Mouse (Mus musculus): ENCODE measurements around the gene Tcf21. TPM values are rescaled to one million over a fixed set of nuclear protein-coding genes. Genes with fewer than 3 reads are reported as not detected.

Tcf21 gene
- polyA plus RNA-seq, 1 experiment from 2014 or later, result 21.9 TPM

DNA sequence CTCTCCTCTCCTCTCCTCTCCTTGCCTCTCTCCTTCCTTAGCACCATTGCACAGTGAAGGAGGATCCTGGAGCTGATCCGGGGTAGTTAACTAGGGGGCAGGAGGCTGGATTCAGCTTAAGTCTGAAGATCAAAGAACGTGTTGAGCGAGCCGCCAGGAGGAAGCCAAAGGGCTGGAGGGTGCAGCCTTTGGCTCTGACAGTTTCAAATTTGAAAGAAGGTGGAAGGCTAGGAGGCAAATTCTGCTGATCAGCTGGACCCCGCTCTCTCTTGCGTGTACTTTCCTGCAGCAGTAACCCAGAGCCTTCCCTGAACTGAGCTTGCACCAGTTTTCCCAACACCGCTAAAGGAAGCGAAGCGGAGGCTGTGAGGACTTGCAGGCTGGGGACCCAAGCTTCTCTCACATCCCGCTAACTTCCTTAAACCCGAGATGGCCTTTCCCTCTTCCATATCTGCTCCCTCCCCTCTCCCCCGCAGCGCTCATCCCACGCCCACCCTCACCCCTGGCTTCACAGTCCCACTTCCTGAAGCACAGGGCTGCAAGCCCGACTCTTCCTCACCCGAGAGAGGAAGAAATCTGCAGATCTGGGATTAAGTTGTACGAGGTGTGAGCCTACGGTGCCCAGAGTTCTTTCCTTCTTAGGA, 6.5 kb downstream of the Tcf21 start:
- WGBS, result 2% methylated on average over 18 of the region's 18 CpGs
- ATAC-seq (replicated peaks; ENCODE audit: low FRiP score) (no peak), DNase-seq (ENCODE audit: low spot score) (peak; percentile 34)
- H3K9me3 ChIP-seq (ENCODE audit: control insufficient read depth, low read length), result no peaks in the 10 kb centered on the region
- H3K27ac ChIP-seq (ENCODE audit: low read depth, low read length), result no peak overlapping the region
- peak overlapping the region; percentile 23; the same call in 1 of the 2 replicates for H3K4me3 ChIP-seq (ENCODE audit: low read depth, low read length)
- H3K27me3 ChIP-seq (replicated peaks; ENCODE audit: control insufficient read depth, insufficient read depth, low read length), result peaks cover 56% of the 10 kb centered on the region
- peak overlapping the region; percentile 50 for H3K4me2 ChIP-seq
- no peaks in the 10 kb centered on the region for H3K36me3 ChIP-seq (ENCODE audit: control insufficient read depth, insufficient read depth, low read length)
- H3K9ac ChIP-seq (ENCODE audit: low read depth, low read length), result no peak overlapping the region
- H3K4me1 ChIP-seq (replicated peaks; ENCODE audit: control insufficient read depth, insufficient read depth, low read length), result no peaks in the 10 kb centered on the region

DNA sequence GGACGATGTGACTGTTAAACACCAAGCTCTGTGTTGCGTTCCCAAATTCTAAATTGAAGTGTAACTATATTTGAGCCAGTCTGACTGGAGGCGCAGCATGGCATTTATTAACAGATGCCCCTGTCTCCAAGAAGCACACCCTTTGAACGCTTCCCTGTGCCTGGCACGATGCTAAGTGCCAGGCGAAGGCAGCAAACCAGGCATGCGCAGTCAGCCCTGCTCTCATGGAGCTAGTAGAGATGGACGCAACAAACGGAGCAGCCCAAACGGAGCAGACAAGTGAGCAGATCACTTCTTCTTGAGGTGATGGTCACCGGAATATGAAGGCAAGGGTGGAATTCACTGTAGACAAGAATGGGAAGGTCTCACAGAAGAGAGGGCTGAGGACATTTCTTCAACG, 8.1 kb downstream of the Tcf21 start:
- Histone ChIP-seq H3K9ac (ENCODE audit: low read depth, low read length) (no peak overlapping the region), H3K4me1 (replicated peaks; ENCODE audit: control insufficient read depth, insufficient read depth, low read length) (no peaks in the 10 kb centered on the region), H3K36me3 (ENCODE audit: control insufficient read depth, insufficient read depth, low read length) (no peaks in the 10 kb centered on the region), H3K27ac (ENCODE audit: low read depth, low read length) (no peak overlapping the region), H3K4me2 (no peak overlapping the region), H3K4me3 (ENCODE audit: low read depth, low read length) (no peak overlapping the region), H3K9me3 (ENCODE audit: control insufficient read depth, low read length) (no peaks in the 10 kb centered on the region), H3K27me3 (replicated peaks; ENCODE audit: control insufficient read depth, insufficient read depth, low read length) (peaks cover 46% of the 10 kb centered on the region)
- 28% methylated on average over 12 of the region's 12 CpGs for WGBS
- ATAC-seq (replicated peaks; ENCODE audit: low FRiP score) (no peak), DNase-seq (ENCODE audit: low spot score) (no peak)

DNA sequence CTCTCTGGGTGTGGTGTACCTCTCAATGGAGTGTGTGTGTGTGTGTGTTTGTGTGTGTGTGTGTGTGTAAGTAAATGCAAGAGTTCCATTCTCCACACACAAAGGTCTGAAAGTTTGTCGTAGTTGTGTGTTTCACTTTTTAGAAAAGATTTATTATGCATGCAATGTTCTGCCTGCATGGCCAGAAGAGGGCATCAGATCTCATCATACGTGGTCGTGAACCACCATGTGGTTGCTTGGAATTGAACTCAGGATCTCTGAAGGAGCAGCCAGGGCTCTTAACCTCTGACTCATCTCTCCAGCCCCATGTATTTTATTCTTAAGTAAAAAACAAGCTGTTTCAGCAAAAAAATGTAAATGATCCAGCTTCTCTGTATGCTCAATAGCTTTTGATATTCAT, 37.3 kb downstream of the Tcf21 start:
- H3K4me2 ChIP-seq, result no peak overlapping the region
- no peak overlapping the region for H3K9ac ChIP-seq (ENCODE audit: low read depth, low read length)
- H3K9me3 ChIP-seq (ENCODE audit: control insufficient read depth, low read length), result no peaks in the 10 kb centered on the region
- no peak for ATAC-seq (replicated peaks; ENCODE audit: low FRiP score)
- H3K4me1 ChIP-seq (replicated peaks; ENCODE audit: control insufficient read depth, insufficient read depth, low read length), result no peaks in the 10 kb centered on the region
- H3K27ac ChIP-seq (ENCODE audit: low read depth, low read length), result no peak overlapping the region
- WGBS, result 53% methylated on average over 3 of the region's 3 CpGs
- H3K27me3 ChIP-seq (replicated peaks; ENCODE audit: control insufficient read depth, insufficient read depth, low read length), result no peaks in the 10 kb centered on the region
- no peak overlapping the region for H3K4me3 ChIP-seq (ENCODE audit: low read depth, low read length)
- no peaks in the 10 kb centered on the region for H3K36me3 ChIP-seq (ENCODE audit: control insufficient read depth, insufficient read depth, low read length)
- no peak for DNase-seq (ENCODE audit: low spot score)

DNA sequence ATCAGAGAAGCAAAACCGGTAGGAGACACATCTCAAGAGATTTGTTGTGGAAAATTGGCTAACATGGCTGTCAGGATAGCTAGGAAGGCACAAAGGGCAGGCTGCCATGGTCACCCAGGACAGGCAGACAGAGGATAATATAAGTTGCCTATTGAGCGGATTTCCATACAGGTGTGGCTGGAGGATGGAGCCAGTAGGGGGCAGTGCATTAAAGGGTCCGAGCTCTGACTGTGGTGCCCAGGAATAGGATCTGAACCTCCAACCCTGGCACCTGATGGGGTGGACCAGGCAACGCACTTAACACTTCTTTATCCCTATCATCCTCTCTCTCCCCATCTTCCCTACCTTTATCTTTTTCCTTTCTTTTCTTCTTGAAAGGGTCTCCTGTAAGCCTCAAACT, 38.5 kb downstream of the Tcf21 start:
- no peaks in the 10 kb centered on the region for H3K9me3 ChIP-seq (ENCODE audit: control insufficient read depth, low read length)
- no peak overlapping the region for H3K27ac ChIP-seq (ENCODE audit: low read depth, low read length)
- no peak overlapping the region for H3K4me3 ChIP-seq (ENCODE audit: low read depth, low read length)
- WGBS, result 37% methylated on average over 4 of the region's 4 CpGs
- ATAC-seq (replicated peaks; ENCODE audit: low FRiP score) (no peak), DNase-seq (ENCODE audit: low spot score) (no peak)
- no peak overlapping the region for H3K4me2 ChIP-seq
- H3K27me3 ChIP-seq (replicated peaks; ENCODE audit: control insufficient read depth, insufficient read depth, low read length), result no peaks in the 10 kb centered on the region
- no peaks in the 10 kb centered on the region for H3K36me3 ChIP-seq (ENCODE audit: control insufficient read depth, insufficient read depth, low read length)
- H3K4me1 ChIP-seq (replicated peaks; ENCODE audit: control insufficient read depth, insufficient read depth, low read length), result no peaks in the 10 kb centered on the region
- no peak overlapping the region for H3K9ac ChIP-seq (ENCODE audit: low read depth, low read length)

DNA sequence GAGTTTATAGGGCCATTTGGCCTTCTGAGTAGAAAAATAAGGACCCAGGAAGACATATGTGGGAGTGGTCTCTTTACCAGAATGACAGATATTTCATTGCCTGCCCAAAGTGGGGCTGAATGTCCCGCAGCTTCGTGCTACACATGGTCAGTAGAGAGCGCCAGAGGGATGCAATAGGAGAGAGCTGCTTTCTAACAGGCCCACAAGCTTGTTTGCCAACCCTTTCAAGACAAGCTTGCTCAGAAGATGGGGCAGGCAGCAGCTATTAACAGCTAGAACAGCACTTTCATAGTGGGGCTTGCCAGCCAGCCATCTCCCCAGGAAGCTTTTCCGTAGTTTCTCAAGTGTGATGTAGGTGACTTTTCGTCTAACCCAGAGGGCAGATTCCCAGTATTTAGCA, 42.0 kb downstream of the Tcf21 start:
- no peak for ATAC-seq (replicated peaks; ENCODE audit: low FRiP score)
- no peak for DNase-seq (ENCODE audit: low spot score)
- H3K27me3 ChIP-seq (replicated peaks; ENCODE audit: control insufficient read depth, insufficient read depth, low read length), result no peaks in the 10 kb centered on the region
- H3K4me1 ChIP-seq (replicated peaks; ENCODE audit: control insufficient read depth, insufficient read depth, low read length), result no peaks in the 10 kb centered on the region
- no peak overlapping the region for H3K27ac ChIP-seq (ENCODE audit: low read depth, low read length)
- H3K9me3 ChIP-seq (ENCODE audit: control insufficient read depth, low read length), result no peaks in the 10 kb centered on the region
- no peaks in the 10 kb centered on the region for H3K36me3 ChIP-seq (ENCODE audit: control insufficient read depth, insufficient read depth, low read length)
- no peak overlapping the region for H3K9ac ChIP-seq (ENCODE audit: low read depth, low read length)
- 15% methylated on average over 5 of the region's 5 CpGs for WGBS
- H3K4me3 ChIP-seq (ENCODE audit: low read depth, low read length), result no peak overlapping the region
- H3K4me2 ChIP-seq, result no peak overlapping the region

DNA sequence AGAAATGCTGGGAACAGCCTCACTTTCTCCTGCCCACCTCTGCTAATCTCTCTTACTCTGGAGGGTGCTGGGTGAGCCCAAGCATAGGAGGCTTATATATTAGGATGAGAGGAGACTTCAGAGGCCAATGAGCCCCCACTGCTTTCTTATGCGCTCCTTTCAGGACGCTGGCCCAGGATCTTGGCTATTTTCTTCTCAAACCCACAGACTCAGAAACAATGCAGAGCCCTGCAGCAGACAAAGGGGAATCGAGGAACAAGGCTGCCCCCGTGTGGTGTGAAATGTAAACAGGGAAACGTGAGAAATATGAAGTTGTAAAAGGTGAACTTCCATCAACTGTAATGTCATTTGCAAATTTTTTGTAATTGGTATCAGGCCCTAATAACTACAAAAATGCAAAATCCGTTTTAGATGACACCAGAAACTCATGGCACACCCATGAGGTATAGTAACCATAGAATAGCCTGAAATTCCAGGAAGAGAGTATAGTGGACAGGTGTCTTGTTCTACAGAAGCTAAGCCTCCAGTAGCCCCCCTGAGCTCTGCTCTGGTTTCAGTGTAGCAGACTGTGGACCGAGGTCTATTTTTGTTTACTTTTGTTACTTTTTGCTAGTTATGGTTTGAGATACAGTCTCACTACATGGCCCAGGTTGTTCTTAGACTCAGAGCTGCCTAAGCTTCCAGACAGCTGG, 43.8 kb downstream of the Tcf21 start:
- no peaks in the 10 kb centered on the region for H3K27me3 ChIP-seq (replicated peaks; ENCODE audit: control insufficient read depth, insufficient read depth, low read length)
- no peaks in the 10 kb centered on the region for H3K4me1 ChIP-seq (replicated peaks; ENCODE audit: control insufficient read depth, insufficient read depth, low read length)
- H3K9ac ChIP-seq (ENCODE audit: low read depth, low read length), result no peak overlapping the region
- DNase-seq (ENCODE audit: low spot score), result no peak
- H3K4me2 ChIP-seq, result no peak overlapping the region
- H3K9me3 ChIP-seq (ENCODE audit: control insufficient read depth, low read length), result no peaks in the 10 kb centered on the region
- H3K27ac ChIP-seq (ENCODE audit: low read depth, low read length), result no peak overlapping the region
- no peak overlapping the region for H3K4me3 ChIP-seq (ENCODE audit: low read depth, low read length)
- no peaks in the 10 kb centered on the region for H3K36me3 ChIP-seq (ENCODE audit: control insufficient read depth, insufficient read depth, low read length)
- WGBS, result 13% methylated on average over 7 of the region's 7 CpGs
- no peak for ATAC-seq (replicated peaks; ENCODE audit: low FRiP score)

DNA sequence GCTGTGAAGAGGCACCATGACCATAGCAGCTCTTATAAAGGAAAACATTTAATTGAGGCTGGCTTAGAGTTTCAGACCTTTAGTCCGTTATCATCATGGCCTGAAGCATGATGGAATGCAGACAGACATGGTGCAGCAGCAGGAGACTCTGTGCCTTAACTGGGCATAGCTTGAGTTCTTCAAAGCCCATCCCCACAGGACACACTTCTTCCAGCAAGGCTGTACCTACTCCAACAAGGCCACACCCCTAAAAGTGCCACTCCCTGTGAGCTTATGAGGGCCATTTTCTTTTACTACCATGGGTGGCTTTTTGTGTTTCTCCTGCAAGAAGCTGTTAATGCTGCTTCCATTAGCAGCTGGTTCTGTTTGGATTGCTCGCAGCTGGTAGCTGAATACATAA, 44.5 kb downstream of the Tcf21 start:
- DNase-seq (ENCODE audit: low spot score), result no peak
- no peaks in the 10 kb centered on the region for H3K36me3 ChIP-seq (ENCODE audit: control insufficient read depth, insufficient read depth, low read length)
- no peak for ATAC-seq (replicated peaks; ENCODE audit: low FRiP score)
- no peaks in the 10 kb centered on the region for H3K4me1 ChIP-seq (replicated peaks; ENCODE audit: control insufficient read depth, insufficient read depth, low read length)
- no peaks in the 10 kb centered on the region for H3K9me3 ChIP-seq (ENCODE audit: control insufficient read depth, low read length)
- no peak overlapping the region for H3K27ac ChIP-seq (ENCODE audit: low read depth, low read length)
- H3K9ac ChIP-seq (ENCODE audit: low read depth, low read length), result no peak overlapping the region
- no peak overlapping the region for H3K4me3 ChIP-seq (ENCODE audit: low read depth, low read length)
- no peak overlapping the region for H3K4me2 ChIP-seq
- 72% methylated on average over 2 of the region's 2 CpGs for WGBS
- no peaks in the 10 kb centered on the region for H3K27me3 ChIP-seq (replicated peaks; ENCODE audit: control insufficient read depth, insufficient read depth, low read length)

DNA sequence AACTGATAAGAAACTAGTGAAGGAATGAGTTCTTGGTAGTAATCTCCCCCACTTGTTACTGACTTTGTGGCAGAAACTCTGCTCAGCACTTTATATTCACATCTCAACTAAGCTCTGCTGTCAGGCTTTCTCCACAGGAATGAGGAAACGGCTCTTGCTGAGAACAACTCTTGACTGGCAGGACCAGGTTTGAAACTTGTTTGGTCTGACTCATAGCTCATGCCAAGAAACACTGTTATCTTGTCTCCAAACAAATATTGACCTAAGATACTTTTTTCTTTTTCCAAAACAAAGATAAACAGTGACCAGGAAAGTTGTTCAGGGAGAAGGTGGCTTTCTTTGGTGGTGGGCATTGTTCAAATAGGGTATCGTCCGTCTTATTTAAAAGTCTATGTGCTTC, 45.3 kb downstream of the Tcf21 start:
- no peak for ATAC-seq (replicated peaks; ENCODE audit: low FRiP score)
- H3K9me3 ChIP-seq (ENCODE audit: control insufficient read depth, low read length), result no peaks in the 10 kb centered on the region
- no peak overlapping the region for H3K9ac ChIP-seq (ENCODE audit: low read depth, low read length)
- no peaks in the 10 kb centered on the region for H3K27me3 ChIP-seq (replicated peaks; ENCODE audit: control insufficient read depth, insufficient read depth, low read length)
- no peaks in the 10 kb centered on the region for H3K36me3 ChIP-seq (ENCODE audit: control insufficient read depth, insufficient read depth, low read length)
- no peak for DNase-seq (ENCODE audit: low spot score)
- H3K4me1 ChIP-seq (replicated peaks; ENCODE audit: control insufficient read depth, insufficient read depth, low read length), result no peaks in the 10 kb centered on the region
- no peak overlapping the region for H3K4me3 ChIP-seq (ENCODE audit: low read depth, low read length)
- H3K4me2 ChIP-seq, result no peak overlapping the region
- H3K27ac ChIP-seq (ENCODE audit: low read depth, low read length), result no peak overlapping the region
- 76% methylated on average over 3 of the region's 3 CpGs for WGBS

All from liver, embryonic 11.5 days (tissue).